Mouse (Mus musculus): ENCODE data around the gene Ppm1m. TPM values are rescaled to one million over a fixed set of nuclear protein-coding genes. Genes with fewer than 3 reads are reported as not detected.

Ppm1m gene
- polyA plus RNA-seq, 1 experiment from 2014 or later: 26.9 TPM

DNA sequence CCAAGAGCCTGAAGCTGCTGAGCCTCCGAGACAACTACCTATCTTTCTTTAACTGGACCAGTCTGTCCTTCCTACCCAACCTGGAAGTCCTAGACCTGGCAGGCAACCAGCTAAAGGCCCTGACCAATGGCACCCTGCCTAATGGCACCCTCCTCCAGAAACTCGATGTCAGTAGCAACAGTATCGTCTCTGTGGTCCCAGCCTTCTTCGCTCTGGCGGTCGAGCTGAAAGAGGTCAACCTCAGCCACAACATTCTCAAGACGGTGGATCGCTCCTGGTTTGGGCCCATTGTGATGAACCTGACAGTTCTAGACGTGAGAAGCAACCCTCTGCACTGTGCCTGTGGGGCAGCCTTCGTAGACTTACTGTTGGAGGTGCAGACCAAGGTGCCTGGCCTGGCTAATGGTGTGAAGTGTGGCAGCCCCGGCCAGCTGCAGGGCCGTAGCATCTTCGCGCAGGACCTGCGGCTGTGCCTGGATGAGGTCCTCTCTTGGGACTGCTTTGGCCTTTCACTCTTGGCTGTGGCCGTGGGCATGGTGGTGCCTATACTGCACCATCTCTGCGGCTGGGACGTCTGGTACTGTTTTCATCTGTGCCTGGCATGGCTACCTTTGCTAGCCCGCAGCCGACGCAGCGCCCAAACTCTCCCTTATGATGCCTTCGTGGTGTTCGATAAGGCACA is 26.1 kb upstream of the Ppm1m start:
- H3K27ac ChIP-seq (ENCODE audit: low read depth, low read length): no peak overlapping the region
- H3K4me3 ChIP-seq (ENCODE audit: low read depth, low read length): peak overlapping the region; percentile 30
- peak overlapping the region; percentile 65 for H3K4me2 ChIP-seq
- no peaks in the 10 kb centered on the region for H3K36me3 ChIP-seq (ENCODE audit: control insufficient read depth, insufficient read depth, low read length)
- 63% methylated on average over 23 of the region's 24 CpGs for WGBS
- H3K4me1 ChIP-seq (ENCODE audit: control insufficient read depth, insufficient read depth, low read length): peaks cover 5% of the 10 kb centered on the region; the same call in 1 of the 2 replicates
- ATAC-seq (ENCODE audit: low FRiP score) (peak; percentile 49), DNase-seq (ENCODE audit: low spot score, missing footprints) (peak; percentile 85)
- H3K9ac ChIP-seq (ENCODE audit: low read length): peak overlapping the region; percentile 60
- no peaks in the 10 kb centered on the region for H3K9me3 ChIP-seq (ENCODE audit: control insufficient read depth, low read length)
- H3K27me3 ChIP-seq (ENCODE audit: control insufficient read depth, insufficient read depth, low read length): peaks cover 6% of the 10 kb centered on the region; the same call in 1 of the 2 replicates

DNA sequence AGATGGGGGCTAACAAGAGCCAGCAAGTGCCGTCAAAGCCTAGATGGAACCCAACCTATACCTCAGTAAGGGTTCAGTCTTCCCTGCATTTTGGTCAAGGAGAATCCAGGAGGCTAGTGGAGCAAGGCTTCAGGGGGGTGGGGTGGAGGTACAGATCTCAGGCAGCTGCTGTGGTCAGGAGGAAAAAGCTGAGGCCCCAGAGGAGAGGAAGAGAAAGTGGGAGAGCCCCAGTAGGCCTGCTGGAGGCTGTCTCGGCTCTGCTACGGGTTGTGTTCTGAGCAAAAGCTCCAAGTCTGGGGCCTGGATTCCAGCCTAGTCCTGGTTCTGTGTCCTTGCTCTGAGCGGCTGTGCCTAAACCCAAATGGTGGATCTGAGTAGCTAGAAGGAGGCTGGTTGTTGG is 23.4 kb upstream of the Ppm1m start:
- no peak for ATAC-seq (ENCODE audit: low FRiP score)
- 88% methylated on average over 4 of the region's 4 CpGs for WGBS

DNA sequence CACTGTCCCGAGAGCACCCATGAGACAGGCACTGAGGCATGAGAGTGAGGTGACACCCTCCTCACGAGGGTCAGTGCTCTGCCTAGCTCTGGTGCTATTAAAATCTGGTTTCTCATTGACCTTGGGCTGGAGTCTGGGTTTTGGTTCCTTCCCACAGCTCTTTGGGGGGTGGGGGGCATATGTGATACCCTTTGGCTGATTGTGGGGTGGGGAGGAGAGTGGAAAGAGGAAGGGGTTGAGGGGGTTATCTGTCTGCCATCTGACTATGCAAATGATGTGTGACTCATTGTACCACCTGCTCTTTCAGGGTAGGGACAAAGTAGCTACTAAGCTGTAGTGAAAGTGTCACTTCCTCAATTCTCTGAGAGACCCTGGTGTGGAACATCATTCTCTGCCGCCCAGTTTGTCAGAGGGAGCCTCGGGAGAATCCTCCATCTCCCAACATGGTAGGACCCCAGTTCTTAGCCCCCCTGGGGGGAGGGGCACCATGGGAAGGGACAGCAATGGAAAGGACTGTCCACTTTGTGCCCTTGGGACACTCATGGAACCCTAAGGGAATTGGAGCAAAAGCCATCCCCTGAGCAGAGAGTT is 22.8 kb upstream of the Ppm1m start, which contains the start of gene Tlr9:
Tlr9 (plus strand) TSS at position 338 of the 591 bp plus-strand sequence.
- DNase-seq (ENCODE audit: low spot score, missing footprints): no peak
- ATAC-seq (ENCODE audit: low FRiP score): no peak
- 80% methylated on average over 4 of the region's 4 CpGs for WGBS

More for the DNA sequence above, 23.4 kb upstream of the Ppm1m start:
- H3K36me3 ChIP-seq (ENCODE audit: control insufficient read depth, insufficient read depth, low read length): no peaks in the 10 kb centered on the region
- no peak for DNase-seq (ENCODE audit: low spot score, missing footprints)
- no peak overlapping the region for H3K9ac ChIP-seq (ENCODE audit: low read length)
- H3K27ac ChIP-seq (ENCODE audit: low read depth, low read length): no peak overlapping the region
- H3K9me3 ChIP-seq (ENCODE audit: control insufficient read depth, low read length): no peaks in the 10 kb centered on the region
- H3K4me2 ChIP-seq: no peak overlapping the region
- H3K4me1 ChIP-seq (ENCODE audit: control insufficient read depth, insufficient read depth, low read length): peaks cover 5% of the 10 kb centered on the region; the same call in 1 of the 2 replicates
- H3K4me3 ChIP-seq (ENCODE audit: low read depth, low read length): no peak overlapping the region
- H3K27me3 ChIP-seq (ENCODE audit: control insufficient read depth, insufficient read depth, low read length): peaks cover 6% of the 10 kb centered on the region; the same call in 1 of the 2 replicates

GRCm38 (mm10) chr9:106220894-106221523 is 21.5 kb upstream of the Ppm1m start:
- no peak overlapping the region for H3K27ac ChIP-seq (ENCODE audit: low read depth, low read length)
- H3K4me1 ChIP-seq (ENCODE audit: control insufficient read depth, insufficient read depth, low read length): peaks cover 3% of the 10 kb centered on the region; the same call in 1 of the 2 replicates
- WGBS: 75% methylated on average over 8 of the region's 8 CpGs
- no peaks in the 10 kb centered on the region for H3K9me3 ChIP-seq (ENCODE audit: control insufficient read depth, low read length)
- ATAC-seq (ENCODE audit: low FRiP score) (no peak), DNase-seq (ENCODE audit: low spot score, missing footprints) (no peak)
- no peak overlapping the region for H3K9ac ChIP-seq (ENCODE audit: low read length)
- no peak overlapping the region for H3K4me2 ChIP-seq
- H3K27me3 ChIP-seq (ENCODE audit: control insufficient read depth, insufficient read depth, low read length): peaks cover 6% of the 10 kb centered on the region; the same call in 1 of the 2 replicates
- H3K36me3 ChIP-seq (ENCODE audit: control insufficient read depth, insufficient read depth, low read length): no peaks in the 10 kb centered on the region
- H3K4me3 ChIP-seq (ENCODE audit: low read depth, low read length): no peak overlapping the region

More for the DNA sequence above, 22.8 kb upstream of the Ppm1m start, which contains the start of gene Tlr9:
- peaks cover 6% of the 10 kb centered on the region; the same call in 1 of the 2 replicates for H3K27me3 ChIP-seq (ENCODE audit: control insufficient read depth, insufficient read depth, low read length)
- H3K4me2 ChIP-seq: no peak within 1 kb of the TSS
- peaks cover 5% of the 10 kb centered on the region; the same call in 1 of the 2 replicates for H3K4me1 ChIP-seq (ENCODE audit: control insufficient read depth, insufficient read depth, low read length)
- H3K9me3 ChIP-seq (ENCODE audit: control insufficient read depth, low read length): no peaks in the 10 kb centered on the region
- H3K27ac ChIP-seq (ENCODE audit: low read depth, low read length): no peak within 1 kb of the TSS
- H3K36me3 ChIP-seq (ENCODE audit: control insufficient read depth, insufficient read depth, low read length): no peaks in the 10 kb centered on the region
- H3K9ac ChIP-seq (ENCODE audit: low read length): no peak within 1 kb of the TSS
- H3K4me3 ChIP-seq (ENCODE audit: low read depth, low read length): no peak within 1 kb of the TSS

GRCm38 (mm10) chr9:106216971-106217370 is 17.4 kb upstream of the Ppm1m start:
- Histone ChIP-seq H3K36me3 (ENCODE audit: control insufficient read depth, insufficient read depth, low read length) (peaks cover 2% of the 10 kb centered on the region; the same call in 1 of the 2 replicates), H3K4me3 (ENCODE audit: low read depth, low read length) (no peak overlapping the region), H3K27me3 (ENCODE audit: control insufficient read depth, insufficient read depth, low read length) (no peaks in the 10 kb centered on the region), H3K9ac (ENCODE audit: low read length) (no peak overlapping the region), H3K9me3 (ENCODE audit: control insufficient read depth, low read length) (no peaks in the 10 kb centered on the region), H3K4me2 (no peak overlapping the region), H3K4me1 (ENCODE audit: control insufficient read depth, insufficient read depth, low read length) (peaks cover 4% of the 10 kb centered on the region; the same call in 1 of the 2 replicates), H3K27ac (ENCODE audit: low read depth, low read length) (no peak overlapping the region)
- ATAC-seq (ENCODE audit: low FRiP score) (no peak), DNase-seq (ENCODE audit: low spot score, missing footprints) (no peak)
- 87% methylated on average over 7 of the region's 7 CpGs for WGBS

DNA sequence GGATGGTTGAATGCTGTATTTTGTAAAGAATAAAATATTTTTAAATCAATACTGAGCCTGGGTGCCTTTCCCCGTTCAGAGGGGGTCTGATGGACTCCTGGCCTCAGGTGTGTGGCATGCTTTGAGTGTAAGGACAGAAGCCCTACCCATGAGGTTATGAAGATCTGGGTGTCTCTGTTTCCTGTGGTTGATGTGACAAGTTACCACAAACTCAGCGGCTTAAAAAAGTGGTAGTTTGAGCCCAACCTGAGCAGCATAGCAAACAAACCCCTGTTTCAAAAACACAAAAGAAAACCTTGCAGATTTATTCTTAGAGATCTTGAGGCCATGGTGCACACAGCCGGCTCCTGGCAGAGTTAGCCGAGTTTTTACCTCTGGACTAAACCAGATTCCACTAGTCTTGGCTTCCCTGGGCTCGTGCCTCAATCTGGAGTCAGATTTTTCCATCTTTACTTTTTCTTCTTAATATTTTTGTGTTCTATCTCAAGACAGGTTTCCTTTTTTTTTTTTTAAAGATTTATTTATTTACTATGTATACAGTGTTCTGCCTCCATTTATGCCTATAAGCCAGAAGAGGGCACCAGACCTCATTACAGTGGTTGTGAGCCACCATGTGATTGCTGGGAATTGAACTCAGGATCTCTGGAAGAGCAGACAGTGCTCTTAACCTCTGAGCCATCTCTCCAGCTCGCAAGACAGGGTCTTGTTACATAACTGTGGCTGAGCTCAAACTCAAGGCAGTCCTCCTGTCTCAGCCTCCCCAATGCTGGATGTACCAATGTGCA is 16.0 kb upstream of the Ppm1m start:
- peaks cover 2% of the 10 kb centered on the region; the same call in 1 of the 2 replicates for H3K36me3 ChIP-seq (ENCODE audit: control insufficient read depth, insufficient read depth, low read length)
- no peak for DNase-seq (ENCODE audit: low spot score, missing footprints)
- no peak overlapping the region for H3K27ac ChIP-seq (ENCODE audit: low read depth, low read length)
- no peaks in the 10 kb centered on the region for H3K9me3 ChIP-seq (ENCODE audit: control insufficient read depth, low read length)
- 83% methylated on average over 6 of the region's 6 CpGs for WGBS
- H3K27me3 ChIP-seq (ENCODE audit: control insufficient read depth, insufficient read depth, low read length): no peaks in the 10 kb centered on the region
- H3K4me3 ChIP-seq (ENCODE audit: low read depth, low read length): no peak overlapping the region
- ATAC-seq (ENCODE audit: low FRiP score): no peak
- H3K4me1 ChIP-seq (ENCODE audit: control insufficient read depth, insufficient read depth, low read length): peaks cover 10% of the 10 kb centered on the region
- no peak overlapping the region for H3K4me2 ChIP-seq
- no peak overlapping the region for H3K9ac ChIP-seq (ENCODE audit: low read length)

- H3K4me2 ChIP-seq: no peak overlapping the region
- DNase-seq (ENCODE audit: low spot score, missing footprints): no peak
- H3K4me1 ChIP-seq (ENCODE audit: control insufficient read depth, insufficient read depth, low read length): peaks cover 10% of the 10 kb centered on the region
- no peak for ATAC-seq (ENCODE audit: low FRiP score)
- no peaks in the 10 kb centered on the region for H3K27me3 ChIP-seq (ENCODE audit: control insufficient read depth, insufficient read depth, low read length)
- 93% methylated on average over 12 of the region's 12 CpGs for whole genome bisulfite sequencing
- no peak overlapping the region for H3K27ac ChIP-seq (ENCODE audit: low read depth, low read length)
- H3K4me3 ChIP-seq (ENCODE audit: low read depth, low read length): no peak overlapping the region
- no peaks in the 10 kb centered on the region for H3K9me3 ChIP-seq (ENCODE audit: control insufficient read depth, low read length)
- H3K9ac ChIP-seq (ENCODE audit: low read length): no peak overlapping the region
- peaks cover 2% of the 10 kb centered on the region; the same call in 1 of the 2 replicates for H3K36me3 ChIP-seq (ENCODE audit: control insufficient read depth, insufficient read depth, low read length)
These were observed 13.0 kb upstream of the Ppm1m start for GRCm38 (mm10) chr9:106212594-106212981.

GRCm38 (mm10) chr9:106211680-106212593 is 12.4 kb upstream of the Ppm1m start:
- H3K27ac ChIP-seq (ENCODE audit: low read depth, low read length): peak overlapping the region; percentile 37; the same call in 1 of the 2 replicates
- WGBS: 17% methylated on average over 37 of the region's 37 CpGs
- H3K9ac ChIP-seq (ENCODE audit: low read length): peak overlapping the region; percentile 61
- peaks cover 10% of the 10 kb centered on the region for H3K4me1 ChIP-seq (ENCODE audit: control insufficient read depth, insufficient read depth, low read length)
- ATAC-seq (ENCODE audit: low FRiP score): peak; percentile 89
- DNase-seq (ENCODE audit: low spot score, missing footprints): peak; percentile 99
- H3K27me3 ChIP-seq (ENCODE audit: control insufficient read depth, insufficient read depth, low read length): no peaks in the 10 kb centered on the region
- peak overlapping the region; percentile 43 for H3K4me2 ChIP-seq
- peak overlapping the region; percentile 19; the same call in 1 of the 2 replicates for H3K4me3 ChIP-seq (ENCODE audit: low read depth, low read length)
- H3K9me3 ChIP-seq (ENCODE audit: control insufficient read depth, low read length): no peaks in the 10 kb centered on the region
- H3K36me3 ChIP-seq (ENCODE audit: control insufficient read depth, insufficient read depth, low read length): peaks cover 2% of the 10 kb centered on the region; the same call in 1 of the 2 replicates
